Mouse (Mus musculus) testis, adult 2 months (tissue): Measurements from ENCODE around the gene Naaladl2. TPM values are rescaled to one million over a fixed set of nuclear protein-coding genes. Genes with fewer than 3 reads are reported as not detected.

Experiments used
- H3K27ac ChIP-seq: fragments of 200-500 bp; 2 replicates; pipeline ENCODE4 v1.5.1; 2012; ENCODE audit warnings: low read depth, low read length; ENCODE audit not compliant: control insufficient read depth, insufficient read depth
- H3K27me3 ChIP-seq: fragments of 200-500 bp; 2 replicates; pipeline ENCODE4 v1.6.1; 2012; ENCODE audit warnings: mild to moderate bottlenecking, low read length, moderate library complexity; ENCODE audit not compliant: control insufficient read depth, insufficient read depth
- H3K36me3 ChIP-seq: fragments of 200-500 bp; 2 replicates; pipeline ENCODE4 v1.6.1; 2012; ENCODE audit warnings: mild to moderate bottlenecking, low read length; ENCODE audit not compliant: control insufficient read depth, insufficient read depth
- H3K4me1 ChIP-seq: fragments of 200-500 bp; 2 replicates; pipeline ENCODE4 v1.6.1; 2012; ENCODE audit warnings: low read length; ENCODE audit not compliant: control insufficient read depth, insufficient read depth
- H3K4me3 ChIP-seq: fragments of 200-500 bp; 2 replicates; pipeline ENCODE4 v1.5.1; 2012; ENCODE audit warnings: low read depth, mild to moderate bottlenecking, low read length, moderate library complexity, mixed read lengths; ENCODE audit not compliant: control insufficient read depth
- CTCF ChIP-seq: fragments of 200-500 bp; IDR thresholded peaks from 2 replicates; pipeline ENCODE4 v1.5.1; 2012; ENCODE audit warnings: low read depth, mild to moderate bottlenecking, inconsistent platforms, low read length, moderate library complexity; ENCODE audit not compliant: control insufficient read depth, insufficient read depth, insufficient replicate concordance
- POLR2A ChIP-seq: fragments of 200-500 bp; IDR thresholded peaks from 2 replicates; pipeline ENCODE4 v1.6.1; 2012; ENCODE audit warnings: low read depth, mild to moderate bottlenecking, inconsistent platforms, low read length, moderate library complexity; ENCODE audit not compliant: control insufficient read depth
- polyA plus RNA-seq: library from polyadenylated mRNA; depleted of rRNA; stranded (reverse); fragments of >200 nt; gene quantifications from 2 replicates; pipeline ENCODE4 v1.2.3, GENCODE M21; 2012

Gene Naaladl2
- polyA plus RNA-seq, 1 experiment, result 1.8 TPM

GRCm38 (mm10) chr3:23937299-23937698 is 1206.8 kb downstream of the Naaladl2 start:
- H3K27me3 ChIP-seq, result no peaks in the 10 kb centered on the region
- H3K27ac ChIP-seq, result no peak overlapping the region
- no peaks in the 10 kb centered on the region; the same call in 1 of the 2 replicates for H3K4me1 ChIP-seq
- no peak overlapping the region; the same call in 1 of the 2 replicates for H3K4me3 ChIP-seq
- H3K36me3 ChIP-seq, result no peaks in the 10 kb centered on the region
- TF ChIP-seq CTCF (no peak), POLR2A (no peak)

GRCm38 (mm10) chr3:23928097-23928496 is 1216.0 kb downstream of the Naaladl2 start:
- Histone ChIP-seq H3K27me3 (no peaks in the 10 kb centered on the region), H3K4me3 (no peak overlapping the region), H3K36me3 (no peaks in the 10 kb centered on the region), H3K4me1 (no peaks in the 10 kb centered on the region), H3K27ac (no peak overlapping the region)
- TF ChIP-seq POLR2A, result no peak
- TF ChIP-seq CTCF, result no peak

- Histone ChIP-seq H3K27me3 (no peaks in the 10 kb centered on the region), H3K4me1 (no peaks in the 10 kb centered on the region), H3K27ac (no peak overlapping the region), H3K36me3 (no peaks in the 10 kb centered on the region), H3K4me3 (no peak overlapping the region)
- TF ChIP-seq CTCF (no peak), POLR2A (no peak)
These were observed 1236.4 kb downstream of the Naaladl2 start for GRCm38 (mm10) chr3:23907682-23908081.

- TF ChIP-seq CTCF (no peak), POLR2A (no peak)
- no peak overlapping the region for H3K4me3 ChIP-seq
- H3K36me3 ChIP-seq, result no peaks in the 10 kb centered on the region
- no peak overlapping the region for H3K27ac ChIP-seq
- no peaks in the 10 kb centered on the region for H3K4me1 ChIP-seq
- no peaks in the 10 kb centered on the region for H3K27me3 ChIP-seq
These were observed 1278.4 kb downstream of the Naaladl2 start for GRCm38 (mm10) chr3:23865688-23866087.

- Histone ChIP-seq H3K27me3 (no peaks in the 10 kb centered on the region), H3K4me3 (no peak overlapping the region), H3K27ac (no peak overlapping the region), H3K36me3 (no peaks in the 10 kb centered on the region), H3K4me1 (no peaks in the 10 kb centered on the region)
- no peak for TF ChIP-seq CTCF
- no peak for TF ChIP-seq POLR2A
These were observed 1286.8 kb downstream of the Naaladl2 start for GRCm38 (mm10) chr3:23857275-23857674.

GRCm38 (mm10) chr3:23817585-23817984 is 1326.5 kb downstream of the Naaladl2 start:
- Histone ChIP-seq H3K36me3 (no peaks in the 10 kb centered on the region), H3K4me1 (no peaks in the 10 kb centered on the region), H3K4me3 (no peak overlapping the region), H3K27me3 (no peaks in the 10 kb centered on the region), H3K27ac (no peak overlapping the region)
- TF ChIP-seq CTCF, result no peak
- no peak for TF ChIP-seq POLR2A

GRCm38 (mm10) chr3:23758746-23759145 is 1385.3 kb downstream of the Naaladl2 start:
- no peak for TF ChIP-seq POLR2A
- TF ChIP-seq CTCF, result no peak
- Histone ChIP-seq H3K4me1 (no peaks in the 10 kb centered on the region), H3K27ac (no peak overlapping the region), H3K27me3 (no peaks in the 10 kb centered on the region), H3K36me3 (no peaks in the 10 kb centered on the region), H3K4me3 (no peak overlapping the region)
